Mouse (Mus musculus) erythroblast, embryonic 14.5 days (primary cell): ENCODE data around the gene Srebf2.

Source experiments
- GATA1 ChIP-seq: IDR thresholded peaks from 2 replicates; pipeline ENCODE4 v1.6.1; 2012; ENCODE audit warnings: low read length, inconsistent platforms, mixed read lengths
- TAL1 ChIP-seq: IDR thresholded peaks from 3 replicates; pipeline ENCODE4 v1.6.1; 2012; ENCODE audit warnings: low read length, inconsistent platforms, mixed read lengths

- TF ChIP-seq GATA1 (no peak), TAL1 (no peak)
These were observed 63.8 kb downstream of the Srebf2 start for GRCm38 (mm10) chr15:82210801-82211200.
